Mouse (Mus musculus): ENCODE results near the gene Hs1bp3. TPM values are rescaled to one million over a fixed set of nuclear protein-coding genes. Genes with fewer than 3 reads are reported as not detected.

Gene Hs1bp3
- total and polyA plus RNA-seq, 2 experiments from 2014 or later = 3.8 to 5.5 TPM

GRCm38 (mm10) chr12:8338491-8338890 is 25.3 kb downstream of the Hs1bp3 start:
- Histone ChIP-seq H3K4me2 (ENCODE audit: low read depth, low read length) (no peak overlapping the region), H3K4me3 (ENCODE audit: low read length) (no peak overlapping the region), H3K36me3 (ENCODE audit: insufficient read depth, low read length) (peaks cover 9% of the 10 kb centered on the region; the same call in 1 of the 2 replicates), H3K9ac (replicated peaks; ENCODE audit: low read length) (no peak overlapping the region), H3K9me3 (ENCODE audit: low read length) (no peaks in the 10 kb centered on the region), H3K4me1 (ENCODE audit: insufficient read depth, low read length) (no peaks in the 10 kb centered on the region), H3K27me3 (ENCODE audit: insufficient read depth, low read length) (no peaks in the 10 kb centered on the region), H3K27ac (no peak overlapping the region)
- 53% methylated on average over 4 of the region's 4 CpGs for WGBS
- ATAC-seq (no peak), DNase-seq (ENCODE audit: low spot score) (no peak)
- no peak for TF ChIP-seq CTCF (IDR thresholded peaks at IDR 0.05; ENCODE audit: low read depth)

- Histone ChIP-seq H3K4me1 (ENCODE audit: insufficient read depth, low read length) (no peaks in the 10 kb centered on the region), H3K27ac (no peak overlapping the region), H3K4me2 (ENCODE audit: low read depth, low read length) (no peak overlapping the region), H3K27me3 (ENCODE audit: insufficient read depth, low read length) (no peaks in the 10 kb centered on the region), H3K36me3 (ENCODE audit: insufficient read depth, low read length) (peaks cover 9% of the 10 kb centered on the region; the same call in 1 of the 2 replicates), H3K9me3 (ENCODE audit: low read length) (no peaks in the 10 kb centered on the region), H3K9ac (replicated peaks; ENCODE audit: low read length) (no peak overlapping the region), H3K4me3 (ENCODE audit: low read length) (no peak overlapping the region)
- DNase-seq (ENCODE audit: low spot score) (no peak), ATAC-seq (no peak)
- no peak for TF ChIP-seq CTCF (IDR thresholded peaks at IDR 0.05; ENCODE audit: low read depth)
- 50% methylated on average over 8 of the region's 8 CpGs for WGBS
These were observed 25.7 kb downstream of the Hs1bp3 start for GRCm38 (mm10) chr12:8338918-8339317.

GRCm38 (mm10) chr12:8339591-8340319 is 26.5 kb downstream of the Hs1bp3 start:
- Histone ChIP-seq H3K27ac (no peak overlapping the region), H3K4me2 (ENCODE audit: low read depth, low read length) (no peak overlapping the region), H3K4me3 (ENCODE audit: low read length) (no peak overlapping the region), H3K36me3 (ENCODE audit: insufficient read depth, low read length) (peaks cover 9% of the 10 kb centered on the region; the same call in 1 of the 2 replicates), H3K9me3 (ENCODE audit: low read length) (no peaks in the 10 kb centered on the region), H3K9ac (replicated peaks; ENCODE audit: low read length) (no peak overlapping the region), H3K27me3 (ENCODE audit: insufficient read depth, low read length) (no peaks in the 10 kb centered on the region), H3K4me1 (ENCODE audit: insufficient read depth, low read length) (no peaks in the 10 kb centered on the region)
- TF ChIP-seq CTCF (IDR thresholded peaks at IDR 0.05; ENCODE audit: low read depth) = no peak
- 35% methylated on average over 13 of the region's 13 CpGs for WGBS
- DNase-seq (ENCODE audit: low spot score) (no peak), ATAC-seq (peak; percentile 19; the same call in 1 of the 2 replicates)

GRCm38 (mm10) chr12:8341008-8341407 is 27.8 kb downstream of the Hs1bp3 start:
- DNase-seq (ENCODE audit: low spot score) = no peak
- Histone ChIP-seq H3K4me1 (ENCODE audit: insufficient read depth, low read length) (no peaks in the 10 kb centered on the region), H3K9ac (replicated peaks; ENCODE audit: low read length) (no peak overlapping the region), H3K9me3 (ENCODE audit: low read length) (no peaks in the 10 kb centered on the region), H3K27ac (no peak overlapping the region), H3K4me3 (ENCODE audit: low read length) (no peak overlapping the region), H3K36me3 (ENCODE audit: insufficient read depth, low read length) (peaks cover 9% of the 10 kb centered on the region; the same call in 1 of the 2 replicates), H3K27me3 (ENCODE audit: insufficient read depth, low read length) (no peaks in the 10 kb centered on the region), H3K4me2 (ENCODE audit: low read depth, low read length) (no peak overlapping the region)
- 90% methylated on average over 6 of the region's 6 CpGs for WGBS
- ATAC-seq = no peak
- no peak for TF ChIP-seq CTCF (IDR thresholded peaks at IDR 0.05; ENCODE audit: low read depth)

- Histone ChIP-seq H3K27me3 (ENCODE audit: insufficient read depth, low read length) (no peaks in the 10 kb centered on the region), H3K9me3 (ENCODE audit: low read length) (no peaks in the 10 kb centered on the region), H3K9ac (replicated peaks; ENCODE audit: low read length) (no peak overlapping the region), H3K4me1 (ENCODE audit: insufficient read depth, low read length) (peaks cover 3% of the 10 kb centered on the region; the same call in 1 of the 2 replicates), H3K4me2 (ENCODE audit: low read depth, low read length) (no peak overlapping the region), H3K27ac (no peak overlapping the region), H3K36me3 (ENCODE audit: insufficient read depth, low read length) (peaks cover 9% of the 10 kb centered on the region; the same call in 1 of the 2 replicates), H3K4me3 (ENCODE audit: low read length) (no peak overlapping the region)
- TF ChIP-seq CTCF (IDR thresholded peaks at IDR 0.05; ENCODE audit: low read depth) = no peak
- ATAC-seq = no peak
- DNase-seq (ENCODE audit: low spot score) = no peak
- WGBS = 97% methylated on average over 3 of the region's 3 CpGs
These were observed 30.1 kb downstream of the Hs1bp3 start for GRCm38 (mm10) chr12:8343381-8343780.

GRCm38 (mm10) chr12:8344897-8345296 is 31.7 kb downstream of the Hs1bp3 start:
- H3K27me3 ChIP-seq (ENCODE audit: insufficient read depth, low read length) = no peaks in the 10 kb centered on the region
- H3K27ac ChIP-seq = peak overlapping the region; percentile 60
- TF ChIP-seq CTCF (IDR thresholded peaks at IDR 0.05; ENCODE audit: low read depth) = no peak
- no peaks in the 10 kb centered on the region for H3K9me3 ChIP-seq (ENCODE audit: low read length)
- peaks cover 9% of the 10 kb centered on the region; the same call in 1 of the 2 replicates for H3K36me3 ChIP-seq (ENCODE audit: insufficient read depth, low read length)
- DNase-seq (ENCODE audit: low spot score) (peak; percentile 34), ATAC-seq (peak; percentile 37; the same call in 1 of the 2 replicates)
- 60% methylated on average over 9 of the region's 9 CpGs for WGBS
- peaks cover 3% of the 10 kb centered on the region; the same call in 1 of the 2 replicates for H3K4me1 ChIP-seq (ENCODE audit: insufficient read depth, low read length)
- no peak overlapping the region for H3K4me3 ChIP-seq (ENCODE audit: low read length)
- H3K9ac ChIP-seq (replicated peaks; ENCODE audit: low read length) = no peak overlapping the region
- no peak overlapping the region for H3K4me2 ChIP-seq (ENCODE audit: low read depth, low read length)

- Histone ChIP-seq H3K9ac (replicated peaks; ENCODE audit: low read length) (no peak overlapping the region), H3K4me1 (ENCODE audit: insufficient read depth, low read length) (peaks cover 3% of the 10 kb centered on the region; the same call in 1 of the 2 replicates), H3K27ac (peak overlapping the region; percentile 42; the same call in 1 of the 2 replicates), H3K4me2 (ENCODE audit: low read depth, low read length) (no peak overlapping the region), H3K27me3 (ENCODE audit: insufficient read depth, low read length) (no peaks in the 10 kb centered on the region), H3K9me3 (ENCODE audit: low read length) (no peaks in the 10 kb centered on the region), H3K36me3 (ENCODE audit: insufficient read depth, low read length) (peaks cover 9% of the 10 kb centered on the region; the same call in 1 of the 2 replicates), H3K4me3 (ENCODE audit: low read length) (no peak overlapping the region)
- no peak for ATAC-seq
- DNase-seq (ENCODE audit: low spot score) = no peak
- WGBS = 97% methylated on average over 5 of the region's 5 CpGs
- TF ChIP-seq CTCF (IDR thresholded peaks at IDR 0.05; ENCODE audit: low read depth) = no peak
These were observed 32.3 kb downstream of the Hs1bp3 start for GRCm38 (mm10) chr12:8345539-8345938.

All from hindbrain, postnatal 0 days (tissue).